Mouse (Mus musculus): ENCODE measurements around the gene Inka2. TPM values are rescaled to one million over a fixed set of nuclear protein-coding genes. Genes with fewer than 3 reads are reported as not detected.
A peak's percentile ranks its signal among the peaks of the same experiment; 100 is the strongest.

Gene Inka2
- 10 to 100 TPM; 88.1 to 95.4 (median 93.2) TPM for total RNA-seq (2022)

DNA sequence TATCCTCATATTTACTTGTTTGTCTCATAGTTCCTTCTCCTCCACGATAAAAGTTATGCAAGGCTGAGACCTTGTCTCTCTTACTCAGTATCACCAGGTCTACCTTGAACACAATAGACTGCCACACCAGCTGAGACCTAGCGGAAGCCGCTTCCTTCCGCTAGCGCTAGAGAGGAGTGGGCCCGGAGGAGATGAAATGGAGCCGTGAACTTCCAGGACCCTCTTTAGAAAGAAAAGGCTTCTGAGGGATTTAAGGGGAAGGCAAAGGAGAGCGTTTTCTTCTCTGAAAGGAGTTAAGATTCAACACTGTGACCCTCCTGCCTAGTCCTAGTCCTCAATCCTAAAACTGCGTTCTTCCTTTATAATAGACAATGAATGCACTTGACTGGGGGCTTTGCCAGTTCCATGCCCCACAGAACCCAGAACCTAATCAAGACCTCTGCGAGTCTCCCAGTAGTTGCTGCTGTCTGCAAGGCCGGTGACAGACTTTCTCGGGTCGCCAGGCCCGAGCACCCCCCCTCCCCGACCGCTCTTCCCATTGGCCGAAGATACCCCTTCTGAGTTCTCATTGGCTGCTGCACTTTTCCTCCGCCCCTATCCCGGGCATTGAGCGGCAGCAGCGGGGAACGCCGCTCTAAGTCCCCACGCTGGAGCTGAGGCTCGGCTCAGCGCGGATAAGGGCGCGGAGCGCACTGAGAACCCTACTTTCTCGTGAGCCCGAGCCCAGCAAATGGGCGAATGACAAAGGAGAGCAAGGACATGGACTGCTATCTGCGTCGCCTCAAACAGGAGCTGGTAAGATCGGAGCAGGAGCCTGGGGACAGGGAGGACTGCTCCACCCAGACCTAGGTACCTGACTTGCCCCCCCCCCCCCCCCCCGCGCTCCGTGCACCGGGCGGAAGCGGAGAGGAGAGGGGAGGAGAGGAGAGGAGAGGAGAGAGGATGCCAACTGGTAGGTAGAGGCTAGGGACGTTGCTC lies at the start of gene Inka2:
Inka2 (plus strand) TSS at position 569 of the 978 bp plus-strand sequence.
- peak in 1 of 2 experiments; percentile 82 for DNase-seq (ENCODE audit: low spot score in 2 of 2)

GRCm38 (mm10) chr3:105655031-105655585 lies 49.3 kb upstream of the Inka2 start:
- DNase-seq (ENCODE audit: low spot score in 2 of 2), result no peak

- no peak for DNase-seq (ENCODE audit: low spot score in 2 of 2)
These were observed 43.9 kb upstream of the Inka2 start for GRCm38 (mm10) chr3:105660530-105660929.

DNA sequence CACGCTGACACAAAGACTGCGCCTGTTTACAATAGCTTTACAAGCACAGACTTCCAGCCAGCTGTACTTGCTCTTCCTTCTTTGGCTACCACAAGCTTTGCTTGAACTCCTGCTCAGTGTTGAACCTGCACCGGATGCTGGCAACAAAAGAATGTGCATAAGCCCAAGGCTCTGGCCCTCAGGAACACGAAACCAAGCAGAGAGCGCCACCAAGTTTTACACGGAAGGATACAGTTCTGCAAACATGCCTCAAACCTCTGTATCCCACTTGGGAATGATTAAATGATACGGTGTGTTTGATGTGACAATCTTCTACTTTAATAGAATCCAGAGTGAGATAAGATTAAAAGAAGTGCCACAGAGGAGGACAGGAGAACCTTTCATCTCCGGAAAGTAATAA lies 41.4 kb upstream of the Inka2 start:
- DNase-seq (ENCODE audit: low spot score in 2 of 2), result no peak

DNA sequence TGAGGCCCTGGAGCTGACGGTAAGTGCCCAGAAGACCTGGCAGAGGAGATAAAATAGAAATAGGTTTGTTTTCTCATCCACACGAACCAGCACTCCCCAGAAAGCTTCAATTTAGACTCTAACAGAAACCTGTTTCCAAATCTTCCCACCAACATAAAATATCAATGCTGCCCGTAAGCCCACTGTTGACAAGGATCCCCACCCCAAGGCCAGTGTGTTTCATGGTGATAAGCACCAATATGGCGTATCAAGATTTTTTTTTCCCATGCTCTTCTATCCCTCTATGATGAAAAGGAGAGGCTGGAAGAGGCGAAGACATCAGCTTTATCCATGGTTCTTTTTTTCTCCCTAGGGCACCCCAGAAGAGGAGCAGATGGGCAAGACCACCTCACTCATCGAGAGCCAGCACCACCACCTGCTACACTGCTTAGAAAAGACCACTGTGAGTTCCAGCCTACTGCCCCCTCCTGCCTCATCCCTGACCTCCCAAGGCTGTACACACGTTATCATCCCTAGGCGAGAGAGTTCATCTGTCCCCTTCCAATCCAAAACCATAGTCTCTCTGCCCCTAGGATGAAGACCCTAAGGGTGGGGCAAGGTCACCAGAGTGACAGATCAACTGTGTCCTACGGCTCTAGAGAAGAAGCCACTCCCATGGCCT lies 39.2 kb upstream of the Inka2 start:
- no peak for DNase-seq (ENCODE audit: low spot score in 2 of 2)

DNA sequence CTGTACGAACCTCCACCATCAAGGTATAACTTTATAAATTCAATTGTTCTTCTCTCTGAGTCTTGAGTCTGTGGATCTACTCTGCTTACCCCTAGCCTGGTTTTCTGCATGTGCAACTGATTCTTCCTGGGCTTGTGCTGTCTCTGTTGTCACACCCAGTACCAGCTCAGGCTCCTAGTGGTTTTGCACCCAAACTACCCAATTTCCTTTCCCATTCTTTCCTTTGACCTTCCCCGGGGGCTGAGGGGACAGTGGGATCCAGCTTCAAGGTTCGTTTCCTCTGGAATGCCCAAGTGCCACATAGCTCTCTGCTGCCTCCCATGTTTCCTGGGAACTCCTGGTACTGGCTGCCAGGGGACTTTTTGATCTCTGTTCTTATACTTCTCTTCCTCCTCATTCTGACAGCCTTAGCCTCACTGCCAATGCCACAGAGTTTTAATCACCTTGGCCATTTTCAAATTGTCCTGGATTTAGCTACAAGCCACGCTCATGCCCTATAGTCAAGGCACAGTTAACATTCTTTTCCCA lies 37.3 kb upstream of the Inka2 start:
- no peak for DNase-seq (ENCODE audit: low spot score in 2 of 2)

DNA sequence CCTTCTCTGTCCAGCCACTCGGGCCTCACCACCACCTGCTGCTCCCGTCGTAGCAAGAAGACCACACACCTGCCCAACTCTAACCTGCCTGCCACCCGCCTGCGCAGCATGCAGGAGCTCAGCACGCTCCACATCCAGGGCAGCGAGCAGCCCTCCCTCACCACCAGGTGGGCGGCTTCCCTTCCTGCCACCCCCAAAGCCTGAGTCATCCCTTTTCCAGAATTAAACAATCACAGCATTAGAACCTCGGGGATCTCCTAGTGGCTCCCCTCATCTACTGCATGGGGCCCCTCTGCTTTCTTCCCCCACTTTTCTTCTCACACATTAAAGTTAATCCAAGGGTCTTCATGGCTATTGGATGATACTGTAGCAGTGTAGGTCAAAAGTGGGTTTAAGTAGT lies 36.2 kb upstream of the Inka2 start:
- DNase-seq (ENCODE audit: low spot score in 2 of 2), result peak in 1 of 2 experiments; percentile 60

DNA sequence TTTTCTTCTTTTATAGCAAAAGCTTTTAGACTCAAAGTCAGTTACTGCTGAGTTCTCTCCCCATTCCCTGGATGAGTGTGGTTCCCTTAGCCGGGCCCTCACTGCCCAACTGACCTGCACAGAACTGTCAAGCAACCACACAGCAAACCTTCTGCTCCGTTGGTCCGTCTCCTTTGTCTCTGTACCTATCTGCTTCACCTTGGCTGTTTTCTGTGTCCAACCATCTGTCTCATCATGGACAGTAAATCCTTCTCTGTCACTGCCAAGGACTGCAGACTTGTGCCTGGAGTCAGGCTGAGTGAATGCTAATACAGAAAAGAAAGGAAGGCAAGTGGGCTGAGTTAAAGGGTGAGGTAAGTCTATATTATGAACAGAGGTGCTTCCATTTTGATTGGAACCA lies 34.6 kb upstream of the Inka2 start:
- no peak for DNase-seq (ENCODE audit: low spot score in 2 of 2)

DNA sequence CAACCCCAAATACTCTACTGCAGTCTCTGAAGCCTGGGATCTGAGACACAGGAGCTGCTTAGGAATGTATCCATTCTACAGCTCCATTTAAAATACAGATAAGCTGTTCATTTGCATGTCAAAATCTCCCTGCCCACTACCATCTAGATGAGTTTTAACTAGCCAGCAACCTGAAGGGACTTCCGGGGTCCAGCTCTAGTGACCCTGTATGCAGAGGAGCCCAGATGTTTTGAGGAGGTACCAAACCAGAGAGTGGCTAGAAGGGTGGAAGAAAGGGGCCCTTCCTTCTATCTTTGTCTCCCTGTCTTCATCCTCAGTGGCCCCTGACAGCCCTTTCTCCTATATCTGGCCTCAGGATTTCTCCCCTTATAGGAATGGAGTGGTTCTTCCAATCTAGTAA lies 33.6 kb upstream of the Inka2 start:
- DNase-seq (ENCODE audit: low spot score in 2 of 2), result no peak

GRCm38 (mm10) chr3:105674595-105675218 lies 29.7 kb upstream of the Inka2 start:
- DNase-seq (ENCODE audit: low spot score in 2 of 2), result no peak

DNA sequence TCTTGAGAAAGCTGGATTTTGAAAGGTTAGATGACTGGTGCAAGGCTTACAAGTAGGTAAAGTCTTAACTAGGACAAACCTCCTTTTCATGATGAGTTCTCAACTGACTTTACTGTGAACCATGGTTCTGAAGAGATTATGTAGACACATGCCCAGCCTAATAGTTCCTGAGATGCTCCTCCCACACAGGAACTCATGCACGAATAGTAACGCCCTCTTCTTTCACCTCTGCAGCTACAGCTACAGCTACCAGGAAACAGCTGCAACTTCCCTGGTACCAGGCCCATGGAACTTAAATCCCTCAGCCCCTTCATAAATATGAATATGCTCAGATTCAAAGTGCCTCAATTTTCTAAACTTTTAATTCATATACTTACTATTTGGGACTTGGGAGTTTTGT lies 28.5 kb upstream of the Inka2 start:
- DNase-seq (ENCODE audit: low spot score in 2 of 2), result no peak

DNA sequence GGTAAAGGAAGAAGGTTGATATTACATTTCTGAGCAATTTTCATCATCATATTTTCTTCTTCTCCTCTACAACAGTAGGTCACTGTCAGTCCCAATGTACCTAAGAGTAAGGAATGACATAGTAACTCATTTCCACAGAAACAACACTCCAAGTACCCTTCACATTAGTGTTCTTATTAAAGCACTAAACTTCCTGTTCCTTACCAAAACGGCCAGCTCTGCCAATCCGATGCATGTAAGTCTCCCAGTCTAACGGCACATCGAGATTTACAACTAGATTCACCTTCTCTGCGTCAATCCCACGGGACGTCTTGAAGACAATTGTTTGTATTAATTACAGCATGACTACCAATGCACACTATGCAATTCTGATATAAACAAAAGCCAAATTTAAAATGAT lies 24.1 kb upstream of the Inka2 start:
- DNase-seq (ENCODE audit: low spot score in 2 of 2), result no peak

DNA sequence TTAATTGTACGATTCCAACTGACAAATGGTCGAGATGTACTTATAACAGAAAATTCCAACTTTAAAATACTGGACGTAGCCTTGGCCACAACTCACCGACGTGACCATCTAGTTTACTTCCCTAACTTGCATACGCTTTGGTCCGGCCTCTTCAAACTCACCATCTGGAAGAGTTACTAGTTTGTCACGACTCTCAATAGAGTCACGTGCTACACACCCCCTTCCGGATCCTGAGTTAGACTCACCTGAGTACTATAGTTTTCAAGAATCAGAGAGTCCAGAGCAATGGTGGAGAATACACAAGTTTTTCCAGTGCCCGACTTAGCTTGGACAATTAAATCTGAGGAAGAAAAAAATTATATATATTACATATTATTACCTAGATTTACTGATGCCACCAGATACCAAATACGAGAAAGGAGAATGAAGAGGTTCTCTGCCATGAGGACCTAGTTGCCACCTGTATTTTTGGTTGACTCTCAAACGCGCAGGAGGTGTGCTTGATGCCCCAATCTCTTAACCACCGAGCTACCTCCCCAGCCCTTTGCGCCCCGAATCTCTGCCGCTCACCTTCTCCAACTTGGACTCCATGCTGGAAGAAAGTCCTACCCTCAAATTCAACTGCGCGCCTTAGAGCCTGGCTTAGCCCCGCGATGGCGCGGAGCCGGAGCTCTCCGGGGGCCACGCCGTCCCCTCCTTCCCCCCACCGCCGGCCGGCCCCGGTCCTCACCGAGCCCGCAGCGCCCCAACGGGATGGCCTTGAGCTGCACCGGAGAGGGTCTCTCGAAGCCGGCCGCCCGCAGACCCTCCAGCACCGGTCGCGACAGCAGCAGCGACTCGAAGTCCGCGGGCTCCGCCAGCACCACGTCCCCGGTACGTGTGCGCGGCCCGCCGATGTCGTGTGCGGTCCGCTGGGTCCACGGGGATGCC lies 17.7 kb upstream of the Inka2 start:
- no peak for DNase-seq (ENCODE audit: low spot score in 2 of 2)

GRCm38 (mm10) chr3:105687324-105688060 lies 16.9 kb upstream of the Inka2 start, which contains the start of gene Ddx20:
Gene Ddx20, minus strand, starts transcription at chr3:105687574.
- DNase-seq (ENCODE audit: low spot score in 2 of 2), result peak; percentile 78 to 95

DNA sequence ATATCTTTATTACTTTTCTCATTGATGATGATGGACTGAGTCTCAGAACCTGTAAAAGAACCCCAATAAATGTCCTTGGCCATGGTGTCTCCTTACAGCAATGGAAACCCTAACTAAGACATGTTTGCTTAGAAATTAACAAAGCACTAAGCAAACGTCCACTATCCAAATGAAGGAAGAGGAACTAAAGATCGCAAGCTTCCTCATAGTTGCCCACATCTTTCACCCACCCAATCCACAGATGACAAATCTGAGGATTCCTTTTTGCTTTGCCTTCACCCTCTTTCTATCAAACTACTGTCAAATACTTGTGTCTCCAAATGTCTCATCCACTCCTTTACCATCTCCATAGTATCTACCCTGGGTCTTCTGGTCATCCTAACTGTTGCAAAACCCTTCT lies 15.9 kb upstream of the Inka2 start:
- no peak for DNase-seq (ENCODE audit: low spot score in 2 of 2)

DNA sequence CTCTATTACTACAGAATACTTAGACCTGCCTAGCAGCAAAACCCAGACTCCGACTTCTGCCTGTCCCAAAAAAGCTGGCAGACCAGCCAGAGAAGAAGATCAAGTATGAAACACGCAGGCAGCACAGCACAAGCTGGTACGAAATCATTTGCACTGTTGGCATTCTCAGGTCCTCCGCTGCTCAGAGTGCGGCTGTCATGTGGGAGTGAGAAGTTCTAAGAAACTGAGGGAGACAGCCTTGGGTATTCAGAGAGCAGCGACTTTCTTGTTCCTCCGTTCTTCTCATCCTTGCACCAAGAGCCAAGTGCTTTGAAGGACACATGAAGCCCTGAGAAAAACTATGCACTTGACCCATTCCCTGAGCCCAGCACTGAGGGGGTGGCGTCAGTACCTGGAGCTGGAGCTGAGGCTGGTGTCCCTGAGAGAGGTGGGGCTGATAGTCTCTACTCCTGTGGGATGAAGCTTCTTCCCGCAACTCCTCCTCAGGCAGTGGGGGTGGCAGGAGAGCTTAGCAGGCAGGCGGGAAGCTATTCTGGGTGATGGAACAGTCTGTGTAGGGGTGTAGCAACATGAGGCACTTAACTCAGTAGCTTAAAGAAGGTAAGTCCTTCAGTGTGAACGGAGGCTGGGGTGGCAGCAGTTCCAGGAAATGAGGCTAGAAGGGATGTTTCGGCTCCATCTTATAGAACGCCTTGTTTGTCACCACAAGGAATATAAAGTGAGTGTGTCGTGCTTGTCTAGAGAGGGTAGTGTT lies 10.9 kb upstream of the Inka2 start:
- DNase-seq (ENCODE audit: low spot score in 2 of 2), result peak in 1 of 2 experiments; percentile 95

DNA sequence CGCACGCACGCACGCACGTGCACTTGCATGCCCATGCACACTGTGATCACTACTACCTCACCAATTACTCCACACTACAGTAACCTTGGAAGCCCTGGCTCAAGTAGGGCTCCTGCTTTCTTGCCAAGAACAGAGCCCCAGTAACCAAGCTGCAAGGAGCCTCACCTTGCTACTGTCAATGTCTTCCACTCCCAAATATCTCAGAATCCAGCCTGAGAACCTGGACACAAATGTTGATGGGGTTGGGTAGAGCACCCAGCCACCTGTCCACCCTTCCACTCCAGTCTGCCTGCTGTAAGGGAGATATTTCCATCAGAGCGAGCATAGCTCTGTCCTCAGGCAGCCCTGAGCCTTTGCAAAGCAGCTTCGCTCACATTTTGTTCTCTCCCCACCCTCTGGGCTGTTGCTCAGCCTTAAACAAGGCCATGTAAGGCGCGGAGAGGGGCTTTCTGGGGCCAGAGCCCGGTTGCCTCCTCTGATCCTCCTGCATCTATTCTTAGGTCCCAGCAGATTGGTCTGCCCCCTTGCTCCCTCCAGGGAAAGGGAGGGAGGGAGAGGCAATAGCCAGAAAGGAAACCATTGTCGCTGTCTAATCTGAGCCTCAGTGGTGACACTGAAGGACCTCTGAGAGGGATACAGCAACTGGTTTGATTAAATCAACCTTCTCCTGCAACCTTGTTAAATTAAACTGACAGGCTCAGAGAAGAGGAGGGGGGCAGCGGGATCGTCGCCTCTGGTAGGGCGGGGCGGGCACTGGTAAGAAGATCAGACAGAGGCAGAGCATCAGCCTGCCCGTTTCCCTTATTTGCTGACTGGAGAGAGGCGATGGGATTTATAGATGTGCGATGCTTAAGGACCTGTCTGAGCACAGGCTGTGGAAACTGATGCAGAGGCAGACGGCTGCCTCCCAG lies 8.7 kb upstream of the Inka2 start:
- peak in 1 of 2 experiments; percentile 59 for DNase-seq (ENCODE audit: low spot score in 2 of 2)

All from left cerebral cortex, adult 8-10 months (tissue).